ENCODE assay signal across 8 mouse cellular contexts in genomic region chr3:98013401-98014281, GRCm38 (mm10). TPM values are rescaled to one million over a fixed set of nuclear protein-coding genes. Genes with fewer than 3 reads are reported as not detected.
A peak's percentile ranks its signal among the peaks of the same experiment; 100 is the strongest.
DNase-seq lines count a peak whose midpoint lies in the region; ATAC-seq lines count a peak whose summit lies in the region.

TSS of gene Notch2 (plus strand) at chr3:98013527.

- peak within 1 kb of the TSS; percentile 88 for H3K27ac ChIP-seq in intestine, embryonic 14.5 days (ENCODE audit: low read depth)

- peaks cover 30% of the 10 kb centered on the region for H3K4me1 ChIP-seq in intestine, embryonic 14.5 days (replicated peaks; ENCODE audit: control insufficient read depth, insufficient read depth, low read length)

- peak; percentile 92 for DNase-seq in adipocyte (ENCODE audit: low spot score)
- peak; percentile 97 for DNase-seq in embryo, embryonic 10 days (ENCODE audit: low spot score)
- DNase-seq in gastrocnemius, postnatal 14 days = peak; percentile 97
- peak; percentile 94 for DNase-seq in intestine, embryonic 14.5 days (ENCODE audit: low spot score)
- DNase-seq in left cerebral cortex, postnatal 14 days (ENCODE audit: low spot score in 2 of 2) = peak; percentile 89 to 93
- peak; percentile 97 for DNase-seq in mesoderm, embryonic 11.5 days (ENCODE audit: low read depth, low spot score)
- DNase-seq in right cerebral cortex, postnatal 36 days (ENCODE audit: low spot score in 2 of 2) = peak; percentile 78 to 79
- DNase-seq in yolk sac, embryonic 10.5 days (ENCODE audit: low spot score) = peak; percentile 93

- no peaks in the 10 kb centered on the region for H3K36me3 ChIP-seq in intestine, embryonic 14.5 days (ENCODE audit: control insufficient read depth, insufficient read depth, low read length)

- peak; percentile 89 for ATAC-seq in intestine, embryonic 14.5 days (replicated peaks; ENCODE audit: low FRiP score, low TSS enrichment, low read depth)

- intact Hi-C loops in gastrocnemius, postnatal 14 days (cut with DNase I; ENCODE audit: low total_unique reads) = no loop called here
- intact Hi-C loops in left cerebral cortex, postnatal 14 days (cut with DNase I) = loop anchor here (5.0 kb wide), 1 partner anchor 81 kb away; no protein-coding TSS in a partner anchor

- H3K4me3 ChIP-seq in intestine, embryonic 14.5 days (ENCODE audit: low read depth, low read length) = peak within 1 kb of the TSS; percentile 71

- WGBS in intestine, embryonic 14.5 days = under 1% methylated on average over 95 of the region's 95 CpGs

- peak within 1 kb of the TSS; percentile 92 for H3K9ac ChIP-seq in intestine, embryonic 14.5 days (ENCODE audit: low read length)

- H3K27me3 ChIP-seq in intestine, embryonic 14.5 days (replicated peaks; ENCODE audit: control insufficient read depth, insufficient read depth, low read length) = no peaks in the 10 kb centered on the region

- peak within 1 kb of the TSS; percentile 69 for H3K4me2 ChIP-seq in intestine, embryonic 14.5 days (ENCODE audit: low read length)

- no peaks in the 10 kb centered on the region for H3K9me3 ChIP-seq in intestine, embryonic 14.5 days (ENCODE audit: control insufficient read depth, low read length)

RNA-seq across cellular contexts. Expression of gene Notch2, which starts in this region (rescaled TPM):
- 10 to 100 TPM; 19.0 to 21.1 TPM for total RNA-seq in gastrocnemius, postnatal 14 days (2021)
- 30.0 and 30.8 TPM in 2 replicates for polyA plus RNA-seq in intestine, embryonic 14.5 days (2014; fragmentation: Nextera tagmentation; extraction: Ambion mirVana)
- 10 to 100 TPM; 14.9 to 15.0 TPM for total RNA-seq in left cerebral cortex, postnatal 14 days (2021)

Comparison
In these comparisons a context has a peak if more than half of its experiments do, and no peak if none do; other contexts are left out.
1. Peak in every context shown above with its lines: DNase-seq, ATAC-seq, H3K4me3 ChIP-seq and H3K27ac ChIP-seq.